In genomic region chr5:124482436-124482965, GRCm38 (mm10) we compare ENCODE assay signal across 8 mouse cellular contexts. TPM values are rescaled to one million over a fixed set of nuclear protein-coding genes. Genes with fewer than 3 reads are reported as not detected.
DNase-seq lines count a peak whose midpoint lies in the region; ATAC-seq and TF ChIP-seq lines count a peak whose summit lies in the region.

No protein-coding gene starts in this region.

- peak overlapping the region; percentile 90 for H3K9ac ChIP-seq in ES-E14 (ENCODE audit: insufficient read depth, low read depth, low read length, poor library complexity, severe bottlenecking)
- peak overlapping the region; percentile 83 for H3K9ac ChIP-seq in hindbrain, embryonic 16.5 days (ENCODE audit: low read depth, low read length)
- peak overlapping the region; percentile 69 for H3K9ac ChIP-seq in liver, postnatal 0 days (replicated peaks)
- peak overlapping the region; percentile 78 for H3K9ac ChIP-seq in stomach, postnatal 0 days (ENCODE audit: low read length)

- intact Hi-C loops in gastrocnemius, adult 2 months (cut with DNase I) = no loop called here

- no peak for TF ChIP-seq CTCF in gastrocnemius, adult 2 months (IDR thresholded peaks at IDR 0.05)
- no peak for TF ChIP-seq CTCF in liver, postnatal 0 days (IDR thresholded peaks at IDR 0.05; ENCODE audit: low read depth)
- no peak for TF ChIP-seq CTCF in stomach, postnatal 0 days (IDR thresholded peaks at IDR 0.05; ENCODE audit: low read depth)

- H3K4me1 ChIP-seq in ES-E14 (ENCODE audit: control insufficient read depth in 2 of 2, insufficient read depth in 2 of 2, low read length in 2 of 2, poor library complexity in 1 of 2) = 0 out of 4 replicates have a peak, but pooled peaks cover 0 to 3% of the 10 kb centered on the region in 2 experiments
- H3K4me1 ChIP-seq in forebrain, embryonic 10.5 days = peaks cover 30% of the 10 kb centered on the region
- H3K4me1 ChIP-seq in hindbrain, embryonic 16.5 days (ENCODE audit: control insufficient read depth, insufficient read depth, low read depth, low read length) = peaks cover 18% of the 10 kb centered on the region
- peaks cover 28% of the 10 kb centered on the region for H3K4me1 ChIP-seq in liver, postnatal 0 days (ENCODE audit: insufficient read depth)
- peaks cover 4% of the 10 kb centered on the region; the same call in 1 of the 2 replicates for H3K4me1 ChIP-seq in stomach, postnatal 0 days (replicated peaks; ENCODE audit: control insufficient read depth, insufficient read depth)

- WGBS in forebrain, embryonic 10.5 days = 9% methylated on average over 13 of the region's 13 CpGs
- WGBS in hindbrain, embryonic 16.5 days = 5% methylated on average over 13 of the region's 13 CpGs
- WGBS in liver, postnatal 0 days (ENCODE audit: insufficient replicate concordance) = 4% methylated on average over 13 of the region's 13 CpGs
- 1% methylated on average over 13 of the region's 13 CpGs for WGBS in stomach, postnatal 0 days

- no peaks in the 10 kb centered on the region for H3K36me3 ChIP-seq in ES-E14 (ENCODE audit: control insufficient read depth, insufficient read depth, low read length, poor library complexity, severe bottlenecking)
- peaks cover 11% of the 10 kb centered on the region for H3K36me3 ChIP-seq in forebrain, embryonic 10.5 days (replicated peaks)
- H3K36me3 ChIP-seq in hindbrain, embryonic 16.5 days (ENCODE audit: control insufficient read depth, insufficient read depth, low read length) = no peaks in the 10 kb centered on the region
- no peaks in the 10 kb centered on the region for H3K36me3 ChIP-seq in liver, postnatal 0 days (replicated peaks; ENCODE audit: insufficient read depth, low read length)
- no peaks in the 10 kb centered on the region for H3K36me3 ChIP-seq in stomach, postnatal 0 days (ENCODE audit: control insufficient read depth, insufficient read depth, low read length)

- no peak for TF ChIP-seq EP300 in liver, postnatal 0 days (IDR thresholded peaks at IDR 0.05; ENCODE audit: low read depth)
- TF ChIP-seq EP300 in stomach, postnatal 0 days (optimal IDR thresholded peaks at IDR 0.05) = no peak

- DNase-seq in gastrocnemius, adult 2 months = peak; percentile 71
- no peak for DNase-seq in gastrocnemius, postnatal 10 days
- no peak for DNase-seq in ES-E14 (ENCODE audit: low read depth, low spot score)
- peak; percentile 45 for DNase-seq in forebrain, embryonic 10.5 days (ENCODE audit: extremely low spot score, low spot score)
- DNase-seq in liver, postnatal 0 days = no peak
- peak; percentile 36 for DNase-seq in stomach, postnatal 0 days (ENCODE audit: low spot score)
- no peak for DNase-seq in layer of hippocampus, adult 9-11 months

- H3K27ac ChIP-seq in gastrocnemius, adult 2 months = peak overlapping the region; percentile 97
- H3K27ac ChIP-seq in ES-E14 (ENCODE audit: insufficient read depth, low read depth, low read length, poor library complexity, severe bottlenecking) = peak overlapping the region; percentile 96
- peak overlapping the region; percentile 99 for H3K27ac ChIP-seq in forebrain, embryonic 10.5 days
- H3K27ac ChIP-seq in hindbrain, embryonic 16.5 days (ENCODE audit: low read depth, low read length) = peak overlapping the region; percentile 98
- peak overlapping the region; percentile 98 for H3K27ac ChIP-seq in liver, postnatal 0 days (ENCODE audit: low read depth)
- peak overlapping the region; percentile 100 for H3K27ac ChIP-seq in stomach, postnatal 0 days (replicated peaks)

- peak overlapping the region; percentile 81 for H3K4me2 ChIP-seq in hindbrain, embryonic 16.5 days (ENCODE audit: low read length)
- peak overlapping the region; percentile 74 for H3K4me2 ChIP-seq in liver, postnatal 0 days (ENCODE audit: low read depth, low read length)
- H3K4me2 ChIP-seq in stomach, postnatal 0 days (replicated peaks; ENCODE audit: low read depth) = peak overlapping the region; percentile 74

- H3K27me3 ChIP-seq in forebrain, embryonic 10.5 days (ENCODE audit: poor library complexity, severe bottlenecking) = no peaks in the 10 kb centered on the region
- no peaks in the 10 kb centered on the region for H3K27me3 ChIP-seq in hindbrain, embryonic 16.5 days (replicated peaks; ENCODE audit: control insufficient read depth, insufficient read depth, low read length)
- no peaks in the 10 kb centered on the region for H3K27me3 ChIP-seq in liver, postnatal 0 days (ENCODE audit: insufficient read depth, low read length)
- no peaks in the 10 kb centered on the region for H3K27me3 ChIP-seq in stomach, postnatal 0 days (ENCODE audit: control insufficient read depth, insufficient read depth, low read length)

- no peak for ATAC-seq in hindbrain, embryonic 16.5 days
- ATAC-seq in liver, postnatal 0 days = no peak
- no peak for ATAC-seq in stomach, postnatal 0 days (ENCODE audit: low FRiP score, low TSS enrichment)

- in situ Hi-C loops in ES-E14 (cut with MboI; ENCODE audit: low sequenced_read_pairs in 2 of 2, unreplicated experiment in 2 of 2) = no loop called here

- peak overlapping the region; percentile 74 for H3K4me3 ChIP-seq in gastrocnemius, adult 2 months
- H3K4me3 ChIP-seq in ES-E14 (ENCODE audit: insufficient read depth in 1 of 2, low read depth in 1 of 2, low read length in 2 of 2, poor library complexity in 1 of 2, severe bottlenecking in 1 of 2) = peak overlapping the region; percentile 83 to 88
- peak overlapping the region; percentile 77 for H3K4me3 ChIP-seq in forebrain, embryonic 10.5 days
- H3K4me3 ChIP-seq in hindbrain, embryonic 16.5 days (ENCODE audit: low read length) = peak overlapping the region; percentile 65
- H3K4me3 ChIP-seq in liver, postnatal 0 days (ENCODE audit: low read depth, low read length) = peak overlapping the region; percentile 72
- H3K4me3 ChIP-seq in stomach, postnatal 0 days (ENCODE audit: low read depth, low read length) = peak overlapping the region; percentile 67

- no peaks in the 10 kb centered on the region for H3K9me3 ChIP-seq in ES-E14 (ENCODE audit: control insufficient read depth, insufficient read depth, low read depth, low read length)
- H3K9me3 ChIP-seq in forebrain, embryonic 10.5 days = no peaks in the 10 kb centered on the region
- H3K9me3 ChIP-seq in hindbrain, embryonic 16.5 days (ENCODE audit: control insufficient read depth, low read length) = no peaks in the 10 kb centered on the region
- no peaks in the 10 kb centered on the region for H3K9me3 ChIP-seq in liver, postnatal 0 days (ENCODE audit: low read length)
- H3K9me3 ChIP-seq in stomach, postnatal 0 days (ENCODE audit: control insufficient read depth, low read length) = no peaks in the 10 kb centered on the region

TF ChIP-seq in ES-E14, 5 proteins besides CTCF, POLR2A, EP300 and RAD21:
- no peak for TF ChIP-seq ZC3H11A (IDR thresholded peaks at IDR 0.05; ENCODE audit: borderline replicate concordance, low read depth, low read length)
- TF ChIP-seq HCFC1 (IDR thresholded peaks at IDR 0.05; ENCODE audit: borderline replicate concordance, insufficient read depth, low read length) = no peak
- no peak for TF ChIP-seq CHD2 (IDR thresholded peaks at IDR 0.05; ENCODE audit: low read depth, low read length)
TF ChIP-seq in ES-E14: peak in this region for 0.

RNA-seq across cellular contexts. Expression of gene Snrnp35, which starts 0.4 kb away (rescaled TPM):
- total RNA-seq in gastrocnemius, adult 2 months (2021) = 10 to 100 TPM; 27.7 to 33.1 TPM
- total RNA-seq in gastrocnemius, postnatal 10 days (2021) = 10 to 100 TPM; 21.8 to 23.6 TPM
- total RNA-seq in ES-E14 (2012; rRNA removed) = 7.5 and 10.6 TPM in 2 replicates
- polyA plus RNA-seq in forebrain, embryonic 10.5 days (2016; fragmentation: Nextera tagmentation; extraction: Ambion mirVana) = 35.8 and 37.2 TPM in 2 replicates
- 19.6 and 21.9 TPM in 2 replicates for polyA plus RNA-seq in hindbrain, embryonic 16.5 days (2015; fragmentation: Nextera tagmentation; extraction: Ambion mirVana)
- polyA plus RNA-seq in liver, postnatal 0 days (2015; fragmentation: Nextera tagmentation; extraction: Ambion mirVana) = 5.9 and 6.5 TPM in 2 replicates
- 9.1 and 10.8 TPM in 2 replicates for polyA plus RNA-seq in stomach, postnatal 0 days (2015; fragmentation: Nextera tagmentation; extraction: Ambion mirVana)

RNA-seq across cellular contexts. Expression of gene Rilpl2, which starts 4.3 kb away (rescaled TPM):
- total RNA-seq in gastrocnemius, adult 2 months (2021) = 1 to 10 TPM; 4.6 to 4.7 TPM
- 1 to 10 TPM; 6.6 to 7.9 TPM for total RNA-seq in gastrocnemius, postnatal 10 days (2021)
- 7.3 and 8.9 TPM in 2 replicates for total RNA-seq in ES-E14 (2012; rRNA removed)
- 22.7 and 24.2 TPM in 2 replicates for polyA plus RNA-seq in forebrain, embryonic 10.5 days (2016; fragmentation: Nextera tagmentation; extraction: Ambion mirVana)
- polyA plus RNA-seq in hindbrain, embryonic 16.5 days (2015; fragmentation: Nextera tagmentation; extraction: Ambion mirVana) = 28.5 and 31.8 TPM in 2 replicates
- 10.3 and 11.0 TPM in 2 replicates for polyA plus RNA-seq in liver, postnatal 0 days (2015; fragmentation: Nextera tagmentation; extraction: Ambion mirVana)
- 19.3 and 20.7 TPM in 2 replicates for polyA plus RNA-seq in stomach, postnatal 0 days (2015; fragmentation: Nextera tagmentation; extraction: Ambion mirVana)

RNA-seq across cellular contexts. Expression of gene Kmt5a, which starts 42.8 kb away (rescaled TPM):
- 100 to 1,000 TPM; 178 to 229 TPM for total RNA-seq in gastrocnemius, adult 2 months (2021)
- 10 to 100 TPM; 37.2 to 43.6 TPM for total RNA-seq in gastrocnemius, postnatal 10 days (2021)
- 62.6 and 69.8 TPM in 2 replicates for total RNA-seq in ES-E14 (2012; rRNA removed)
- polyA plus RNA-seq in forebrain, embryonic 10.5 days (2016; fragmentation: Nextera tagmentation; extraction: Ambion mirVana) = 41.0 and 41.6 TPM in 2 replicates
- polyA plus RNA-seq in hindbrain, embryonic 16.5 days (2015; fragmentation: Nextera tagmentation; extraction: Ambion mirVana) = 12.0 and 14.6 TPM in 2 replicates
- 26.7 and 30.6 TPM in 2 replicates for polyA plus RNA-seq in liver, postnatal 0 days (2015; fragmentation: Nextera tagmentation; extraction: Ambion mirVana)
- polyA plus RNA-seq in stomach, postnatal 0 days (2015; fragmentation: Nextera tagmentation; extraction: Ambion mirVana) = 64.1 and 90.2 TPM in 2 replicates

RNA-seq across cellular contexts. Expression of gene Rilpl1, which starts 48.7 kb away (rescaled TPM):
- total RNA-seq in gastrocnemius, adult 2 months (2021) = 100 to 1,000 TPM; 243 to 286 TPM
- 10 to 100 TPM; 48.9 to 49.3 TPM for total RNA-seq in gastrocnemius, postnatal 10 days (2021)
- 8.6 and 10.1 TPM in 2 replicates for total RNA-seq in ES-E14 (2012; rRNA removed)
- 18.1 and 23.4 TPM in 2 replicates for polyA plus RNA-seq in forebrain, embryonic 10.5 days (2016; fragmentation: Nextera tagmentation; extraction: Ambion mirVana)
- polyA plus RNA-seq in hindbrain, embryonic 16.5 days (2015; fragmentation: Nextera tagmentation; extraction: Ambion mirVana) = 13.9 and 14.5 TPM in 2 replicates
- polyA plus RNA-seq in liver, postnatal 0 days (2015; fragmentation: Nextera tagmentation; extraction: Ambion mirVana) = 2.4 and 3.3 TPM in 2 replicates
- polyA plus RNA-seq in stomach, postnatal 0 days (2015; fragmentation: Nextera tagmentation; extraction: Ambion mirVana) = 9.0 and 9.3 TPM in 2 replicates

RNA-seq across cellular contexts. Expression of gene Sbno1, which starts 56.7 kb away (rescaled TPM):
- total RNA-seq in gastrocnemius, adult 2 months (2021) = 10 to 100 TPM; 43.2 to 49.2 TPM
- 10 to 100 TPM; 38.8 to 44.3 TPM for total RNA-seq in gastrocnemius, postnatal 10 days (2021)
- total RNA-seq in ES-E14 (2012; rRNA removed) = 86.4 and 95.2 TPM in 2 replicates
- 85.7 and 88.3 TPM in 2 replicates for polyA plus RNA-seq in forebrain, embryonic 10.5 days (2016; fragmentation: Nextera tagmentation; extraction: Ambion mirVana)
- polyA plus RNA-seq in hindbrain, embryonic 16.5 days (2015; fragmentation: Nextera tagmentation; extraction: Ambion mirVana) = 83.6 and 84.3 TPM in 2 replicates
- 30.0 and 30.6 TPM in 2 replicates for polyA plus RNA-seq in liver, postnatal 0 days (2015; fragmentation: Nextera tagmentation; extraction: Ambion mirVana)
- 44.8 and 45.2 TPM in 2 replicates for polyA plus RNA-seq in stomach, postnatal 0 days (2015; fragmentation: Nextera tagmentation; extraction: Ambion mirVana)

Comparison
In these comparisons a context has a peak if more than half of its experiments do, and no peak if none do; other contexts are left out.
1. DNase-seq: peak in gastrocnemius, adult 2 months (single experiment), forebrain, embryonic 10.5 days (single experiment) and stomach, postnatal 0 days (single experiment); none in gastrocnemius, postnatal 10 days (single experiment), ES-E14 (single experiment), liver, postnatal 0 days (single experiment) and layer of hippocampus, adult 9-11 months (single experiment).
2. Peak in every context shown above with its lines, with median percentiles within 50 percentile points of each other: H3K27ac ChIP-seq, H3K4me3 ChIP-seq, H3K9ac ChIP-seq and H3K4me2 ChIP-seq.